Mouse (Mus musculus): Measurements from ENCODE around the gene Casc1. TPM values are rescaled to one million over a fixed set of nuclear protein-coding genes. Genes with fewer than 3 reads are reported as not detected.

Gene Casc1
- polyA plus RNA-seq, 2 experiments = 0.41 to 0.93 TPM

GRCm38 (mm10) chr6:145237148-145237547, 26.3 kb upstream of the Casc1 start:
- no peak overlapping the region for H3K4me2 ChIP-seq (replicated peaks; ENCODE audit: low read depth, low read length, severe bottlenecking)
- no peak overlapping the region for H3K27ac ChIP-seq (replicated peaks; ENCODE audit: low read depth, low read length)
- no peaks in the 10 kb centered on the region for H3K27me3 ChIP-seq (ENCODE audit: control insufficient read depth, insufficient read depth, low read length)
- no peak overlapping the region for H3K9ac ChIP-seq (ENCODE audit: low read depth, low read length, severe bottlenecking)
- H3K36me3 ChIP-seq (ENCODE audit: control insufficient read depth, insufficient read depth, low read length) = peaks cover 40% of the 10 kb centered on the region
- no peak for TF ChIP-seq POLR2A (IDR thresholded peaks at IDR 0.05; ENCODE audit: borderline replicate concordance, extremely low read depth, insufficient read depth, insufficient read length)
- ATAC-seq (ENCODE audit: low FRiP score, low read depth) (no peak), DNase-seq (ENCODE audit: low spot score) (no peak)
- no peaks in the 10 kb centered on the region for H3K4me1 ChIP-seq (ENCODE audit: control insufficient read depth, insufficient read depth, low read length)
- WGBS = 79% methylated on average over 4 of the region's 4 CpGs
- H3K9me3 ChIP-seq (ENCODE audit: control insufficient read depth, low read length) = no peaks in the 10 kb centered on the region
- no peak overlapping the region for H3K4me3 ChIP-seq (replicated peaks; ENCODE audit: low read length)

GRCm38 (mm10) chr6:145235367-145235766, 24.6 kb upstream of the Casc1 start:
- Histone ChIP-seq H3K4me2 (replicated peaks; ENCODE audit: low read depth, low read length, severe bottlenecking) (no peak overlapping the region), H3K27ac (replicated peaks; ENCODE audit: low read depth, low read length) (no peak overlapping the region), H3K27me3 (ENCODE audit: control insufficient read depth, insufficient read depth, low read length) (no peaks in the 10 kb centered on the region), H3K9me3 (ENCODE audit: control insufficient read depth, low read length) (no peaks in the 10 kb centered on the region), H3K36me3 (ENCODE audit: control insufficient read depth, insufficient read depth, low read length) (peaks cover 35% of the 10 kb centered on the region), H3K9ac (ENCODE audit: low read depth, low read length, severe bottlenecking) (no peak overlapping the region), H3K4me1 (ENCODE audit: control insufficient read depth, insufficient read depth, low read length) (no peaks in the 10 kb centered on the region), H3K4me3 (replicated peaks; ENCODE audit: low read length) (no peak overlapping the region)
- DNase-seq (ENCODE audit: low spot score) (no peak), ATAC-seq (ENCODE audit: low FRiP score, low read depth) (no peak)
- no peak for TF ChIP-seq POLR2A (IDR thresholded peaks at IDR 0.05; ENCODE audit: borderline replicate concordance, extremely low read depth, insufficient read depth, insufficient read length)
- WGBS = 88% methylated on average over 6 of the region's 6 CpGs

- Histone ChIP-seq H3K27me3 (ENCODE audit: control insufficient read depth, insufficient read depth, low read length) (no peaks in the 10 kb centered on the region), H3K36me3 (ENCODE audit: control insufficient read depth, insufficient read depth, low read length) (peaks cover 36% of the 10 kb centered on the region), H3K9ac (ENCODE audit: low read depth, low read length, severe bottlenecking) (no peak overlapping the region), H3K27ac (replicated peaks; ENCODE audit: low read depth, low read length) (no peak overlapping the region), H3K4me3 (replicated peaks; ENCODE audit: low read length) (no peak overlapping the region), H3K9me3 (ENCODE audit: control insufficient read depth, low read length) (no peaks in the 10 kb centered on the region), H3K4me1 (ENCODE audit: control insufficient read depth, insufficient read depth, low read length) (no peaks in the 10 kb centered on the region), H3K4me2 (replicated peaks; ENCODE audit: low read depth, low read length, severe bottlenecking) (no peak overlapping the region)
- WGBS = 72% methylated on average over 1 of the region's 1 CpGs
- ATAC-seq (ENCODE audit: low FRiP score, low read depth) = no peak
- DNase-seq (ENCODE audit: low spot score) = no peak
- TF ChIP-seq POLR2A (IDR thresholded peaks at IDR 0.05; ENCODE audit: borderline replicate concordance, extremely low read depth, insufficient read depth, insufficient read length) = no peak
Observed at GRCm38 (mm10) chr6:145234391-145234790, 23.6 kb upstream of the Casc1 start.

GRCm38 (mm10) chr6:145226296-145226695, 15.5 kb upstream of the Casc1 start:
- Histone ChIP-seq H3K4me2 (replicated peaks; ENCODE audit: low read depth, low read length, severe bottlenecking) (no peak overlapping the region), H3K4me1 (ENCODE audit: control insufficient read depth, insufficient read depth, low read length) (no peaks in the 10 kb centered on the region), H3K36me3 (ENCODE audit: control insufficient read depth, insufficient read depth, low read length) (peaks cover 35% of the 10 kb centered on the region), H3K4me3 (replicated peaks; ENCODE audit: low read length) (no peak overlapping the region), H3K9ac (ENCODE audit: low read depth, low read length, severe bottlenecking) (no peak overlapping the region), H3K27me3 (ENCODE audit: control insufficient read depth, insufficient read depth, low read length) (no peaks in the 10 kb centered on the region), H3K27ac (replicated peaks; ENCODE audit: low read depth, low read length) (no peak overlapping the region), H3K9me3 (ENCODE audit: control insufficient read depth, low read length) (no peaks in the 10 kb centered on the region)
- ATAC-seq (ENCODE audit: low FRiP score, low read depth) (no peak), DNase-seq (ENCODE audit: low spot score) (no peak)
- WGBS = 69% methylated on average over 3 of the region's 3 CpGs
- no peak for TF ChIP-seq POLR2A (IDR thresholded peaks at IDR 0.05; ENCODE audit: borderline replicate concordance, extremely low read depth, insufficient read depth, insufficient read length)

- Histone ChIP-seq H3K9me3 (ENCODE audit: control insufficient read depth, low read length) (no peaks in the 10 kb centered on the region), H3K4me2 (replicated peaks; ENCODE audit: low read depth, low read length, severe bottlenecking) (no peak overlapping the region), H3K27me3 (ENCODE audit: control insufficient read depth, insufficient read depth, low read length) (no peaks in the 10 kb centered on the region), H3K27ac (replicated peaks; ENCODE audit: low read depth, low read length) (no peak overlapping the region), H3K4me1 (ENCODE audit: control insufficient read depth, insufficient read depth, low read length) (no peaks in the 10 kb centered on the region), H3K4me3 (replicated peaks; ENCODE audit: low read length) (no peak overlapping the region), H3K36me3 (ENCODE audit: control insufficient read depth, insufficient read depth, low read length) (peaks cover 31% of the 10 kb centered on the region), H3K9ac (ENCODE audit: low read depth, low read length, severe bottlenecking) (no peak overlapping the region)
- whole genome bisulfite sequencing = 92% methylated on average over 6 of the region's 6 CpGs
- DNase-seq (ENCODE audit: low spot score) (no peak), ATAC-seq (ENCODE audit: low FRiP score, low read depth) (no peak)
- no peak for TF ChIP-seq POLR2A (IDR thresholded peaks at IDR 0.05; ENCODE audit: borderline replicate concordance, extremely low read depth, insufficient read depth, insufficient read length)
Observed at GRCm38 (mm10) chr6:145224246-145224645, 13.4 kb upstream of the Casc1 start.

- Histone ChIP-seq H3K36me3 (ENCODE audit: control insufficient read depth, insufficient read depth, low read length) (peaks cover 28% of the 10 kb centered on the region), H3K27me3 (ENCODE audit: control insufficient read depth, insufficient read depth, low read length) (no peaks in the 10 kb centered on the region), H3K9me3 (ENCODE audit: control insufficient read depth, low read length) (no peaks in the 10 kb centered on the region), H3K4me2 (replicated peaks; ENCODE audit: low read depth, low read length, severe bottlenecking) (no peak overlapping the region), H3K4me1 (ENCODE audit: control insufficient read depth, insufficient read depth, low read length) (no peaks in the 10 kb centered on the region), H3K4me3 (replicated peaks; ENCODE audit: low read length) (no peak overlapping the region), H3K27ac (replicated peaks; ENCODE audit: low read depth, low read length) (no peak overlapping the region), H3K9ac (ENCODE audit: low read depth, low read length, severe bottlenecking) (no peak overlapping the region)
- TF ChIP-seq POLR2A (IDR thresholded peaks at IDR 0.05; ENCODE audit: borderline replicate concordance, extremely low read depth, insufficient read depth, insufficient read length) = no peak
- DNase-seq (ENCODE audit: low spot score) (no peak), ATAC-seq (ENCODE audit: low FRiP score, low read depth) (no peak)
- WGBS = 88% methylated on average over 3 of the region's 3 CpGs
Observed at GRCm38 (mm10) chr6:145215826-145216225, 5.0 kb upstream of the Casc1 start.
